Mouse (Mus musculus) cerebellum, adult (tissue): ENCODE measurements around the gene Rxra.

Experiments
- ATAC-seq: cut with Nextera tagmentation; 2 replicates; pipeline ENCODE4 v1.9.2; 2017; ENCODE audit warnings: mild to moderate bottlenecking, moderate library complexity, mixed read lengths; ENCODE audit not compliant: insufficient number of reproducible peaks, low FRiP score, low TSS enrichment

The Rxra gene

DNA sequence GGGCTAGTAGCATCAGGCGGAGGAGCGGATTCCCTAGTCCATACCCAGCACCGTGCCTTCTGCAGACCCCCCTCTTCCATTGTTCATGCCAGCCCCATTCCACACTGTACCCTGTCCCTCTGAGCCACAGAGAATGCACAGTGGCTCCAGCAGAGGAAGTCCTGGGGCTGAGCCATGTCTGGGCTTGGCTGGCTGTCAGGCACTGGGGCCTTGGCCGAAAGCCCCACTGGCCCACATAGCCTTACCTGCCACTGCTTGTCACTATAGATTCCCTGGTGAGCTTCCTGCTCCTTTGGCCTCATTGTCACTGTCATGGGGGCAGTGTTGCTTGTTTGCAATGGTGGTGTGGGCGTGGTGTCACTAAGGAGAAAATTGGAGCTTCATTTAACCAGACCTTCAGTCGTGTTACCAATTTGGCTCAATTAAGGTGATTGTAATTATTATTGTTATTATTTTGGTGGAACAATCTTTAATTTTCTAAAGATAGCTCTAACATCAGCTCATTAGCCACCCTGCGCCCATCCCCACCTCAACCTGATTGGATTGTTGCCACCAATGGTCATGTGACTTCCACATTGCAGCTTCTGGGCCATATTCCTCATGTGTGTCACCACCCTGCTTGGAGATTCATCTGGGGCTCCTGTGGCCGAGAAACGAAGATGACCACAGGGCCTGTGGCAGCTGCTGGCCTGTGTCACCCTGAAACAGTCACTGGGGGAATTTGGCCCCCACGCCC, 85.2 kb downstream of the Rxra start:
- ATAC-seq: no peak

DNA sequence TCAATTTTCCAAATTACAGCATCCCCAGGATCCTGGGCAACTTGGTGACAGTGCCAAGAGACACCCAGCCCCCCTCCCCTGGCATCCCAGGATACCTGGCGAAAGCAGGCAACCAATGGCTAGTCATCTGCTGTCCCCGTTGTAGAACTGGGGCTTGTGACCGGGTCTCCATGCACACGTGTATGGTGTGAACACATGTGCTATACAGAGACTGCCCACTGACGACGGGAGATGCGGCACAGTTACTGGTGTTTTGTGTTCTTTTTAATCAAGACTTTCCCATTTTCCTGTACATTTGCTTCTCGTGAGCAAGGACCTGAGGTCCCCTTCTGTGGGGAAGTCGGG, 85.7 kb downstream of the Rxra start:
- ATAC-seq: no peak

DNA sequence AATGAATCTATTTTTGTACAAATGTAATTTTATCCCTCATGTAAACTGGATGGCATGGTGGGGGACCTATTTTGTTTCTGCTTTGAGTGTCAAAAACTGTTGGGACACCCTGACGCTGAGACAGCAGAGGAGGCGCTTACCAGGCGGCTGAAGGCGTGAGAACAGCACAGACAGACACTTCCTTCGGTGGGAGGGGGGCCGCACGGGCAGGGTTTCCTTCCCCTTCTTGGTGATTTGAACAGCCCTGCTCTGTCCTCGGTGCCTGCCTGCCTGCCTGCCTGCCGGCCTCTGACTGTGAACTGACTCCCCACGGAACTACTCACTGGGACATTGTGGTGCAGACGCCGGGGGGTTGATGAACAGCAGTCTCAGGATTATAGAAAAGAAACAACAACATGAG, 86.3 kb downstream of the Rxra start:
- no peak for ATAC-seq

- ATAC-seq: no peak
These were observed 86.9 kb downstream of the Rxra start for GRCm38 (mm10) chr2:27762920-27763780.

- ATAC-seq: no peak
These were observed 88.2 kb downstream of the Rxra start for GRCm38 (mm10) chr2:27764256-27764936.

- peak; percentile 53 for ATAC-seq
These were observed 88.7 kb downstream of the Rxra start for GRCm38 (mm10) chr2:27764937-27765319.

DNA sequence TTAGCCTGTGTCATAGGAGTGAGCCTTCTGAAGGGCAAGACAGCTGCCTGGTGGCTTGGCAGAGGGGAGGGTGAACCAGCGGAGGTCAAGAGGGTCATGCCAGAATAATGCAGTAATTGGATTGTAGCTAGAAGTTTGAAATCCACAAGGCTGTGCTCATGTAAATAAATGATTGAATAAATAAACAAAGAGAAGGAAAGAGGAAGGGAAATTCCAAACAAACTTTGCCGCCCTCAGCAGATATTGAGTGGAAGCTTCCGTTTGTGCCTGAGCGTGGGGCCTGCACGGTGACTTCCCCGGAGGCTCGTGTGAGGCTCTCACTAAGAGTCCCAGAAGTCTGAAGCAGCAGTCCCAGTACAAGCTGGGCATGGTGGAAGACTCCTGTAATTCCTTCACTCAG, 91.5 kb downstream of the Rxra start:
- no peak for ATAC-seq

DNA sequence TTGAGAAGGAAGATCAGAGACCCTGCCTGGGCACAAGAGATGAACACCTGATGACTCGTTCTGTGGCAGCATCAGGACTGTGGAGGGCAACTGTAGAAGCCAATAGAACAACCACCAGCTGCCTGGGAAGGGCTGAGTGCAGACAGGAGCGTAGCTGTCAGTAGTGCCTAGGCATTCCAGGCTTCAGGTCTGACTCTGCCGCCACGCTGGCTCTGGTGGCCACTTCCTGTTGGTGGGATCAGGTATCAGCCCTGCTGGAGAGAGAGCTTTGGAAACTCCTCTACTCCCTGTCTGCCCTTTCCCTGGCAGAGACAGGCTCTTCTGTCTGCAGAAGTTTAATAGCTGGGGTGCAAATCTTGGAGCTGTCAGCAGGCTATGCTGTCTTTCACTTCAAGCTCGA, 93.5 kb downstream of the Rxra start:
- no peak for ATAC-seq

GRCm38 (mm10) chr2:27770205-27770604, 94.0 kb downstream of the Rxra start:
- ATAC-seq: no peak

DNA sequence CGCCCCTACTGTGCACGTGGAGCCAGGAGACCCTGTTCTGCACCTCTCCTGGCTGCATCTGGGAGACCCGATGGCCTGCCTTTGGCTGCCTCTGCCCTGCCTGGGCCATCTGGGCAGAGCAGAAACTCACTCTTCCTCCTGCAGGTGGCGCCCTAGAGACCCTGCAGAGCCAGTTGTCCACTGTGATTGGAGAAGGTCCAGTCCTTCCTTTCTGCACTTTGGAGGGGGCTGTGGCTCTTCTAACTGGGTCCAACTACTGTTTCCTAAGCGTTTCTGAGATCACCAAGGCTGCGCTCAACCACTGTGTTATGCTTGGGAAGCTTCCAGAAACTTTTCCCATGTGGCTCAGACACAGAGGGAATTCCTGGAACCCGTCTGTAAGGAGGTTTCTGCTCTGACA, 95.7 kb downstream of the Rxra start:
- 0 out of 2 replicates have a peak, but pooled peaks have one; percentile 39 for ATAC-seq

DNA sequence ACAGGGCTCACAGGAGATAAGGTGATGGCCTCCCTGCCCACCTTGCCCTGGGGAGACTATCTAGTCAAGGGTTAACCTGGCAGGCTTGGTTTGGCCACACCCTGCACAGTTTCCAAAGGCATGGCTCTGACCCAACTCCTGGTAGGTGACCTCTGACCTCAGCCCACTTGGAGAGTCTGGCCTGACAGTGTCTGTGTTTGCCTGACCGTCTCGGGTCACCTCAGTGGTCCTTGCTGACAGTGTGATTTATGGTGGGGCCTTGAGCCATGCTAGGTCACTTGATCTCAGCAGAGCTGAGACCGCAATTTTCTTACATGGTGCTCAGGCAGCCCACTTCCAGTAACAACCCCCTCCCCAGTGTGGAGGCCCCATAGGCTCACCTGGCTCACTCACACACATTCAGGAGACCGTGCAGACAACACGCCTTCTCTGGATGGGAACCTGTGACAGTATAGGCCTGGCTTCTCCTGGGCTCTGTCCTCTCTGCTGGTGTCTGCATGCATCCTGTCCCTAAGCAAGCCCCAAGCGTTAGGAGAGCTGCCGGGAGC, 96.7 kb downstream of the Rxra start:
- ATAC-seq: no peak

GRCm38 (mm10) chr2:27773980-27774730, 97.9 kb downstream of the Rxra start:
- ATAC-seq: no peak

DNA sequence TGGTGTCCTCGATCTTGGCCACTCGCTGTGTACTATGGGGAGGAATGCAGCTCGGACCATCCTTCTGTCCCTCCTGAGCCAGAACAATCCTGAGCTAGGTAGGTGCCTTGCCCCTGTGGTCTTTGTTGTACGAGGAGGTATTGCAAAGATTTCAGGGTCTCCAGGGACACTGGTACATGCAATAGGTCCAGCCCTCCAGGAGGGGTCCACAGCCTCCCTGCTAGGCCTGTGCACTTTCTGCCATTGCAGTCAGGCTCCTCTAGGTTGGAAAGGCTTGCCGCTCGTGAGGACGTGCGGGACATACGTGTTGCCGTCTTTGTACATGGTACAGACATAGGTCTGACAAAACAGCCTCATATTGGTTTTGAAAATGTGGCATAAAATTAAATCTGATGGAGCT, 98.8 kb downstream of the Rxra start:
- no peak for ATAC-seq

DNA sequence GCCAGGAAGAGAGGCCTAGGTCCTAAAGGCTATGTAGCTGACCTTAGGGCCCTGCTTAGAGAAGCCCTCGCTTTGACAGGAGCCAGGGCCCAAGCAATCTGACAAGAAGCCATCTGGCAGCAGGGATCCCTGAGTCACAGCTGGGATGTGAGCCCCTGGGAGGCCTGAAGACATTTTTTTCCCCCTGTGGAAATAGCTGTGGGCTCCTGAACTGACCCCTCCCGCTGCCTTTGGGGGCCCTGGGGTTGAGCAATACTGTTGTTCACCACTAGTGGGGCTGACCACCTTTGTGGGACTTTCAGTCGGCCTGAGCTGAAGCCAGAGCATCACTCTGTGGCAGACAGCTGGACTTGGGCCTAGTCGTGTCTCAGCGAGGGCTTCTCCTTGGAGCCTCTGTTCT, 99.4 kb downstream of the Rxra start:
- no peak for ATAC-seq

GRCm38 (mm10) chr2:27777756-27778155, 101.5 kb downstream of the Rxra start:
- ATAC-seq: no peak

- no peak for ATAC-seq
These were observed 102.0 kb downstream of the Rxra start for GRCm38 (mm10) chr2:27778289-27778688.

GRCm38 (mm10) chr2:27779291-27779866, 103.1 kb downstream of the Rxra start:
- ATAC-seq: no peak

GRCm38 (mm10) chr2:27780162-27780561, 103.9 kb downstream of the Rxra start:
- ATAC-seq: no peak

GRCm38 (mm10) chr2:27785363-27785762, 109.1 kb downstream of the Rxra start:
- no peak for ATAC-seq

- no peak for ATAC-seq
These were observed 109.8 kb downstream of the Rxra start for GRCm38 (mm10) chr2:27785973-27786417.
